Mouse (Mus musculus): ENCODE measurements around the gene Glipr2. TPM values are rescaled to one million over a fixed set of nuclear protein-coding genes. Genes with fewer than 3 reads are reported as not detected.

Glipr2 gene
- polyA plus RNA-seq, 1 experiment from 2014 or later, result 112 TPM

DNA sequence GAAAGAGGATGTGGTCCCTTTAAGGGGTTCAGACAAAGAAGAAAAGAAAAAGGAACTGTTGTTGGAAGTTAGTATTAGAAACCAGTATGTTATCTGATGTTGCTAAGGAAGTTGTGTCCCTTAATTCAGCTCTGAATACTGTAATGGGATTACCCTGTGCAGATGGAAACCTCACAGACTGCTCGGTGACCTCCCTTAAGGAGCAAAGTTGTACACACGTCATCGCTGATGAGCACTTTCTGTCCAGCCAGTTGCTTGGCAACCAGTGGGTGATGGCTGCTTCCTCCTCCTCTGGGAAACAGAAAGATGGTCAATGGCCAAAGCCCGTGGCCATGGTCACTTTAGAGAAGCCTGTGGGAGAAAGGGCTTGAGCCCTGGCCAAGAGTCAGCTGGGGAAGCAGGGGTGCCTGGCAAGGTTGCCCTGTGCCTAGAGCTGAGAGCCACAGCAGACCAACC lies 16.4 kb downstream of the Glipr2 start:
- H3K36me3 ChIP-seq (ENCODE audit: control insufficient read depth, insufficient read depth, low read length), result no peaks in the 10 kb centered on the region
- no peak for ATAC-seq (replicated peaks; ENCODE audit: insufficient number of reproducible peaks, low FRiP score, low TSS enrichment)
- no peak overlapping the region for H3K9ac ChIP-seq (ENCODE audit: low read depth, low read length)
- H3K27ac ChIP-seq (ENCODE audit: low read depth, low read length), result no peak overlapping the region
- no peak overlapping the region for H3K4me3 ChIP-seq (ENCODE audit: low read depth, low read length)
- no peaks in the 10 kb centered on the region for H3K27me3 ChIP-seq (ENCODE audit: control insufficient read depth, insufficient read depth, low read length)
- H3K4me1 ChIP-seq (ENCODE audit: control insufficient read depth, insufficient read depth, low read length), result peaks cover 28% of the 10 kb centered on the region
- no peak overlapping the region for H3K4me2 ChIP-seq
- 50% methylated on average over 4 of the region's 4 CpGs for WGBS (ENCODE audit: insufficient replicate concordance)
- H3K9me3 ChIP-seq (replicated peaks; ENCODE audit: control insufficient read depth, low read length), result no peaks in the 10 kb centered on the region

DNA sequence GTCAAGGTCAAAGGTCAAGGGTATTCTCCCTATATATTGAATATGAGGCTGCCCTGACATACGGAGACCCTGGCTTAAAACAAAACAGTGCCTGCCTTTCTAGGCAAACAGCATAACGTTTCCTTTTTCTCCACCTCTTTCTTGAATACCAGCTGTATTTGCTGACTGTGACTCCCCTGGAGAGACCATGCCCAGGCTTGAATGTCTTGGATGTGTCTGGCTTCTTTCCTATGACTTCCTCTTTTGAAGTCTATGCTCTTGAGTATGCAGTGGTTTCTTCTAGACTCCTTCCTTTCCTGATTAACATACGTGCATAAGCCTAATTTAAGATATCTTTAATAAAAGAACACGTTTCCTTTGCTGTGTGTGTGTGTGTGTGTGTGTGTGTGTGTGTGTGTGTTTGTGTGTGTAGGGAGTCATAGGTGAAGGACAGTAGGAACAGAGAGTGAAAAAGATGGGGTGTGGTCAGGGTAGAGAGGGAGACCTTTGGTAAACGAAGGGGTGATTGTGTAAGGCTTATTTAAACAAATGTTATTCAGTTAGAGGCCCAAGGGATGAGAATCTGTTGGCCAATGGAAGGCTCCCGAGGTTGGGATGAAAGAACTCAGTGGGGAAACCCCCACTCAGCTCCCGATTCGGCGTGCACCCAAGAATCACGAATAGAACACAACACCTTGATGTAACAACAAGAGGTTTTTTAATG lies 17.9 kb downstream of the Glipr2 start:
- Histone ChIP-seq H3K4me1 (ENCODE audit: control insufficient read depth, insufficient read depth, low read length) (peaks cover 24% of the 10 kb centered on the region), H3K4me3 (ENCODE audit: low read depth, low read length) (no peak overlapping the region), H3K4me2 (no peak overlapping the region), H3K27ac (ENCODE audit: low read depth, low read length) (no peak overlapping the region), H3K27me3 (ENCODE audit: control insufficient read depth, insufficient read depth, low read length) (no peaks in the 10 kb centered on the region), H3K9me3 (replicated peaks; ENCODE audit: control insufficient read depth, low read length) (no peaks in the 10 kb centered on the region), H3K36me3 (ENCODE audit: control insufficient read depth, insufficient read depth, low read length) (no peaks in the 10 kb centered on the region), H3K9ac (ENCODE audit: low read depth, low read length) (0 out of 2 replicates have a peak overlapping the region, but pooled peaks have one; percentile 16)
- WGBS (ENCODE audit: insufficient replicate concordance), result 85% methylated on average over 9 of the region's 10 CpGs
- no peak for ATAC-seq (replicated peaks; ENCODE audit: insufficient number of reproducible peaks, low FRiP score, low TSS enrichment)

DNA sequence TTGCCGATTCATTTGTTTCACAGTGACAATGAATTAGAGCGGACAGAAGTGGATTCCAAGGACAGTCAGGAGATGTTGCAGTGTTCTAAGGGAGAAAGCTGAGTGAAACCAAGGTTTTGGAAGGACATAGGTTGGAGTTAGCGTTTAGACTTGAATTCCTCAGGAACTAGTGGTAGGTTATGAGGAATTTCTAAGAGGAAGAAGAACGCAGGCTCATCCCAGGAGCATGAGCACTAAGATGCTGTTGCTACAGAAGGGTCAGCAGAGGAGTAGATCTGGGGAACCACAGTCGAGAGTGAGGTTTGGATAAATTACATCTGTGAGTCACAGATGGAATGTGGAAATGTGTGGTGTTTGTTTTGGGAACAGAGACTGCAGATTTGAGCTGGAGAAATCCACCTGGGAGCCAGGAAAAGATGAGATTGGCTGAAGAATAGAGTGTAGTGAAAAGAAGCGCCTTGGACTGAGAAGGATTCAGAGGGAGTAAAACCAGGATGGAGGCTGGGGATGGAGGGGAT lies 19.1 kb downstream of the Glipr2 start:
- Histone ChIP-seq H3K9me3 (replicated peaks; ENCODE audit: control insufficient read depth, low read length) (no peaks in the 10 kb centered on the region), H3K4me1 (ENCODE audit: control insufficient read depth, insufficient read depth, low read length) (peaks cover 24% of the 10 kb centered on the region), H3K4me3 (ENCODE audit: low read depth, low read length) (no peak overlapping the region), H3K36me3 (ENCODE audit: control insufficient read depth, insufficient read depth, low read length) (no peaks in the 10 kb centered on the region), H3K27me3 (ENCODE audit: control insufficient read depth, insufficient read depth, low read length) (no peaks in the 10 kb centered on the region), H3K4me2 (no peak overlapping the region), H3K27ac (ENCODE audit: low read depth, low read length) (no peak overlapping the region), H3K9ac (ENCODE audit: low read depth, low read length) (no peak overlapping the region)
- ATAC-seq (replicated peaks; ENCODE audit: insufficient number of reproducible peaks, low FRiP score, low TSS enrichment), result no peak
- 79% methylated on average over 6 of the region's 6 CpGs for WGBS (ENCODE audit: insufficient replicate concordance)

DNA sequence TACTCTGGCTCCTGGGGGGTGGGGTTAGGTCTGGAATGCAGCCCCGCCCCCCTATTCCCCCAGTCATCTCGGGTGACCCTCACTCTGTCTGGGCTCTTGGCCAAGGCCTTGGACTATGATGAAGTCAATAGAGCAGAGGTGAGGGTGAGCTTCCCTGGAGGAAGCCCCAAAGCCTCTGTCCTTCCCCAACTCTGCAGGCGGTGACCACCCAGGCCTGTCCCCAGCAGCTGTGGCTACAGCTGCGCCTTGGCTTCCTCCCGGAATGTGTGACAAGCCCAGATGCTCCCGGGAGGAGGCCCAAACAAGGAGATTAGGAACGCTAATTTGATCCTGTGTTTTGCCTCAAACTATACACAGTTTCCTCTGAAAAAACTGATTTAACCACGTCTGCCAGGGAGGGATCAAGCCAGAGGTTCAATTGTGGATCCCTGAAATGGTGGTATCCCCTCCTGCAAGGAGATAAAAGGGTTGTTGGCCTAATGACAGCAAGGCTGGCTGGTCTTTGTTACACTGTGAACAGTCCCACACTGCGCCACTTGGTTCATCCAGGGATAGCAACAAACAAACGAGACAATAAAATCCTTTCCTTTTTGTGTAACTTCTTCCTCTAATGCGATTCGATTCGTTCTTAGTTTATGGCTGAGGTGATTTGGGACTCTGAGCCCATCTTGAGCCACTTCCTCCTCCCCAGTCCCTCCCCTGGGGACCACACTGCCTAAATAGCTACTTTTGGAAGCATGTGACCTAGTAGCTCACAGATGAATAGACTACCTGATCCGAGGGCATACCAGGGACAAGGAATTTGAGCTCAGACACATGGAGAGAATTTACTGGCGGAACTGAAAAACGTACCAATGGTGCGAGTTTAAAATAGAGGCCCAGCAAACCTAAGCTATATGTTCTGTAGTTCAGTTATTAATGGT lies 21.6 kb downstream of the Glipr2 start:
- 0 out of 2 replicates have a peak overlapping the region, but pooled peaks have one; percentile 34 for H3K9ac ChIP-seq (ENCODE audit: low read depth, low read length)

DNA sequence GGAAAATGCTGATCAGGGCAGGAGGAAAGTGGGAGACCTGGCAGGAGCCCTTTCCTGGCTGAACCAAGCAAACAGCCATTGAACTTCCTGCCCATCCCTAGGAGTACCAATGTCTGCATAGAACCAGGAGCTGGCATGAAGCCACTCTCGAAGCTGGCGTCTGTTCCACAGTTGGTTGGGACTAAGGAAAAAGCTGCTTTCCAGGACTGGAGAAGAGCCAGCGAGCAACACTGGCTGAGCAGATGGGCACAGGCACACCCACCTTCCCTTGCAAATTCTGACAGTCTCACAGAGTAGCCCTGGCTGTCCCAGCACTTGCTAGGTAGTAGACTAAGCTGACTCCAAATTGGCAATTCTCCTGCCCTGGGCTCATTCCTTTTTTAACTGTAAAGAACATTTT lies 22.5 kb downstream of the Glipr2 start:
- no peak overlapping the region for H3K4me2 ChIP-seq
- no peak overlapping the region for H3K9ac ChIP-seq (ENCODE audit: low read depth, low read length)
- no peak overlapping the region for H3K27ac ChIP-seq (ENCODE audit: low read depth, low read length)
- no peaks in the 10 kb centered on the region for H3K9me3 ChIP-seq (replicated peaks; ENCODE audit: control insufficient read depth, low read length)
- WGBS (ENCODE audit: insufficient replicate concordance), result 91% methylated on average over 3 of the region's 3 CpGs
- H3K27me3 ChIP-seq (ENCODE audit: control insufficient read depth, insufficient read depth, low read length), result 0 out of 2 replicates have a peak, but pooled peaks cover 2% of the 10 kb centered on the region
- no peak for ATAC-seq (replicated peaks; ENCODE audit: insufficient number of reproducible peaks, low FRiP score, low TSS enrichment)
- no peak overlapping the region for H3K4me3 ChIP-seq (ENCODE audit: low read depth, low read length)
- H3K36me3 ChIP-seq (ENCODE audit: control insufficient read depth, insufficient read depth, low read length), result no peaks in the 10 kb centered on the region
- peaks cover 13% of the 10 kb centered on the region for H3K4me1 ChIP-seq (ENCODE audit: control insufficient read depth, insufficient read depth, low read length)

More for the DNA sequence above, 21.6 kb downstream of the Glipr2 start:
- Histone ChIP-seq H3K27ac (ENCODE audit: low read depth, low read length) (peak overlapping the region; percentile 54), H3K4me1 (ENCODE audit: control insufficient read depth, insufficient read depth, low read length) (peaks cover 13% of the 10 kb centered on the region), H3K27me3 (ENCODE audit: control insufficient read depth, insufficient read depth, low read length) (0 out of 2 replicates have a peak, but pooled peaks cover 2% of the 10 kb centered on the region), H3K9me3 (replicated peaks; ENCODE audit: control insufficient read depth, low read length) (no peaks in the 10 kb centered on the region), H3K36me3 (ENCODE audit: control insufficient read depth, insufficient read depth, low read length) (no peaks in the 10 kb centered on the region), H3K4me3 (ENCODE audit: low read depth, low read length) (no peak overlapping the region), H3K4me2 (no peak overlapping the region)
- ATAC-seq (replicated peaks; ENCODE audit: insufficient number of reproducible peaks, low FRiP score, low TSS enrichment), result 0 out of 2 replicates have a peak, but pooled peaks have one; percentile 33
- 36% methylated on average over 17 of the region's 17 CpGs for WGBS (ENCODE audit: insufficient replicate concordance)

DNA sequence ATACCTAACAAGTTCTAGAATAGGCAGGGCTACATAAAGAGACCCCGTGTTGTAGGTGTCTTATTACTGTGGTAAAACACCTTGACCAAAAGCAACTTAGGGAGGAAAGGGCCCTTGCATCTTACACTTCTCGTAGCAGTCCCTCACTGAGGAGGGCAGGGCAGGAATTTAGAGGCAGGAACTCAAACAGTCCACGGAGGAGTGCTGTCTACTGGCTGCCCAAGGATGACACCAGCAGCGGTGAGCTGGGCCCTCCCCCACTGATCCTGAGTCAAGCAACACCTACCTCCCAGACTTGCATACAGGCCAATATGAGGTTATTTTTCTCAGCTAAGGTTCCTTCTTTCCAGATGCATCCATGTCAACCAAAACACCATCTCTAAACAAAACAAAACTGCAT lies 23.0 kb downstream of the Glipr2 start:
- Histone ChIP-seq H3K4me1 (ENCODE audit: control insufficient read depth, insufficient read depth, low read length) (peaks cover 13% of the 10 kb centered on the region), H3K9me3 (replicated peaks; ENCODE audit: control insufficient read depth, low read length) (no peaks in the 10 kb centered on the region), H3K27ac (ENCODE audit: low read depth, low read length) (no peak overlapping the region), H3K9ac (ENCODE audit: low read depth, low read length) (no peak overlapping the region), H3K4me3 (ENCODE audit: low read depth, low read length) (no peak overlapping the region), H3K27me3 (ENCODE audit: control insufficient read depth, insufficient read depth, low read length) (0 out of 2 replicates have a peak, but pooled peaks cover 2% of the 10 kb centered on the region), H3K4me2 (no peak overlapping the region), H3K36me3 (ENCODE audit: control insufficient read depth, insufficient read depth, low read length) (no peaks in the 10 kb centered on the region)
- 87% methylated on average over 4 of the region's 4 CpGs for WGBS (ENCODE audit: insufficient replicate concordance)
- no peak for ATAC-seq (replicated peaks; ENCODE audit: insufficient number of reproducible peaks, low FRiP score, low TSS enrichment)

DNA sequence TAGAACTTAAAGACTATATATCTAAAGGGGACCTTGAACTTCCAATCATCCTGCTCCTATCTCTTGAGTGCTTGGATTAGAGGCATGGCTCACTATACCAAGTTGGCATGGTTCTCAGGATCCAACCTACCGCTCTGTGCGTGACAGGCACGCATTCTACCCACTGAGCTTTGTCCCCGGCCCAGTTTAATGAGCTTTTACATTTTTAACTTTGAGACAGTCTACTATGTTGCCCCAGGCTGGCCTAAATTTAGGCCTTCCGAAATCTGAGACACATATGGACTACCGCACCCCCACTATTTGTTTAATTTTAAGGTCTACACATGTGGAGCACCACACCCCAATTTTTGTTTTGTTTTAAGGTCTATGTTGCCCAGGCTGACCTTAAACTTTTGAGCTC lies 23.6 kb downstream of the Glipr2 start:
- no peak overlapping the region for H3K27ac ChIP-seq (ENCODE audit: low read depth, low read length)
- no peak overlapping the region for H3K4me3 ChIP-seq (ENCODE audit: low read depth, low read length)
- H3K36me3 ChIP-seq (ENCODE audit: control insufficient read depth, insufficient read depth, low read length), result no peaks in the 10 kb centered on the region
- 0 out of 2 replicates have a peak, but pooled peaks cover 2% of the 10 kb centered on the region for H3K27me3 ChIP-seq (ENCODE audit: control insufficient read depth, insufficient read depth, low read length)
- H3K4me2 ChIP-seq, result no peak overlapping the region
- WGBS (ENCODE audit: insufficient replicate concordance), result 94% methylated on average over 6 of the region's 6 CpGs
- H3K9me3 ChIP-seq (replicated peaks; ENCODE audit: control insufficient read depth, low read length), result no peaks in the 10 kb centered on the region
- H3K4me1 ChIP-seq (ENCODE audit: control insufficient read depth, insufficient read depth, low read length), result peaks cover 13% of the 10 kb centered on the region
- no peak overlapping the region for H3K9ac ChIP-seq (ENCODE audit: low read depth, low read length)
- no peak for ATAC-seq (replicated peaks; ENCODE audit: insufficient number of reproducible peaks, low FRiP score, low TSS enrichment)

DNA sequence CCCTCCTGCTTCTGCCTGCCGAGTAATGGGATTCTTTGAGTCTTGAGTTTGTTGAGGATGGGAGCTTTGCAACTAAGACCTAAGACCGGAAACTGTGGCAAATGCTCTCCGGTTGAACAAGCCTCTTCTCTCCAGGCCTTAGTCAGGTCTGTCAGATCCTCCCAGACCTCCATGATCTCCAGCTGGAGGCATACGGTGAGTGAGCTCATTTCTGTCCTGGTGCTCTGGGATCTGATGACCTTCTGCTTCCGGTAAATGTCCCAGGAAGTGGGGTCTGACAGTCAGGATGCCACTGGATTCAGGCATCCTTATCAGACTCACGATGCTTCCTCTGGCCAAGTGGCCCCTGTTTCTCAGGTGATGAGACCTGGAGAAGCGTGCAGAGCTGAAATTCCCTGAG lies 24.1 kb downstream of the Glipr2 start:
- Histone ChIP-seq H3K27ac (ENCODE audit: low read depth, low read length) (no peak overlapping the region), H3K9me3 (replicated peaks; ENCODE audit: control insufficient read depth, low read length) (no peaks in the 10 kb centered on the region), H3K4me1 (ENCODE audit: control insufficient read depth, insufficient read depth, low read length) (peaks cover 13% of the 10 kb centered on the region), H3K27me3 (ENCODE audit: control insufficient read depth, insufficient read depth, low read length) (0 out of 2 replicates have a peak, but pooled peaks cover 2% of the 10 kb centered on the region), H3K36me3 (ENCODE audit: control insufficient read depth, insufficient read depth, low read length) (no peaks in the 10 kb centered on the region), H3K4me3 (ENCODE audit: low read depth, low read length) (no peak overlapping the region), H3K9ac (ENCODE audit: low read depth, low read length) (no peak overlapping the region), H3K4me2 (no peak overlapping the region)
- no peak for ATAC-seq (replicated peaks; ENCODE audit: insufficient number of reproducible peaks, low FRiP score, low TSS enrichment)
- 67% methylated on average over 7 of the region's 7 CpGs for WGBS (ENCODE audit: insufficient replicate concordance)

Data from heart, embryonic 11.5 days (tissue).